Mouse (Mus musculus) spleen, adult 2 months (tissue): Measurements from ENCODE around the gene Nphp1. TPM values are rescaled to one million over a fixed set of nuclear protein-coding genes. Genes with fewer than 3 reads are reported as not detected.

ENCODE experiments used
- DNase-seq, 2 experiments: peaks; one replicate each; pipeline versions ENCODE4 v3.0.0 to v3.0.0-alpha.2; 2012 to 2021; ENCODE audit warnings: low spot score in 2 of 2, low read depth in 1 of 2
- H3K27ac ChIP-seq: fragments of 200-500 bp; 2 replicates; pipeline ENCODE4 v1.5.1; 2012; ENCODE audit warnings: low read length, inconsistent platforms; ENCODE audit not compliant: insufficient read depth
- H3K27me3 ChIP-seq: fragments of 200-500 bp; 2 replicates; pipeline ENCODE4 v1.6.1; 2012; ENCODE audit warnings: mild to moderate bottlenecking, moderate library complexity, low read length, inconsistent platforms; ENCODE audit not compliant: control insufficient read depth, insufficient read depth
- H3K36me3 ChIP-seq: fragments of 200-500 bp; 2 replicates; pipeline ENCODE4 v1.6.1; 2012; ENCODE audit warnings: mild to moderate bottlenecking, low read length, inconsistent platforms; ENCODE audit not compliant: control insufficient read depth, insufficient read depth
- H3K4me1 ChIP-seq: fragments of 200-500 bp; 2 replicates; pipeline ENCODE4 v1.6.1; 2011; ENCODE audit warnings: inconsistent platforms; ENCODE audit not compliant: control insufficient read depth, insufficient read depth, insufficient read length
- H3K4me3 ChIP-seq: fragments of 200-500 bp; 2 replicates; pipeline ENCODE4 v1.5.1; 2011; ENCODE audit warnings: mild to moderate bottlenecking, inconsistent platforms; ENCODE audit not compliant: insufficient read depth, insufficient read length; ENCODE audit errors: extremely low read depth
- CTCF ChIP-seq: fragments of 200-500 bp; IDR thresholded peaks from 2 replicates; pipeline ENCODE4 v1.5.1; 2011; ENCODE audit warnings: mild to moderate bottlenecking, inconsistent platforms; ENCODE audit not compliant: insufficient read depth, insufficient read length, insufficient replicate concordance; ENCODE audit errors: extremely low read depth
- POLR2A ChIP-seq: fragments of 200-500 bp; IDR thresholded peaks from 2 replicates; pipeline ENCODE4 v1.6.1; 2011; ENCODE audit warnings: low read depth, low read length, inconsistent platforms
- WGBS: fragments of 180-500 bp; shearing (Covaris S2); methylation state at CpG from one replicate; pipeline ENCODE4 v1.1.7; 2018; 5-methylcytosine and 5-hydroxymethylcytosine counted together
- polyA plus RNA-seq: library from polyadenylated mRNA; depleted of rRNA; stranded (reverse); fragments of >200 nt; gene quantifications from 2 replicates; pipeline ENCODE4 v1.2.3, GENCODE M21; 2012

Gene Nphp1
- polyA plus RNA-seq, 1 experiment = 1.1 TPM

DNA sequence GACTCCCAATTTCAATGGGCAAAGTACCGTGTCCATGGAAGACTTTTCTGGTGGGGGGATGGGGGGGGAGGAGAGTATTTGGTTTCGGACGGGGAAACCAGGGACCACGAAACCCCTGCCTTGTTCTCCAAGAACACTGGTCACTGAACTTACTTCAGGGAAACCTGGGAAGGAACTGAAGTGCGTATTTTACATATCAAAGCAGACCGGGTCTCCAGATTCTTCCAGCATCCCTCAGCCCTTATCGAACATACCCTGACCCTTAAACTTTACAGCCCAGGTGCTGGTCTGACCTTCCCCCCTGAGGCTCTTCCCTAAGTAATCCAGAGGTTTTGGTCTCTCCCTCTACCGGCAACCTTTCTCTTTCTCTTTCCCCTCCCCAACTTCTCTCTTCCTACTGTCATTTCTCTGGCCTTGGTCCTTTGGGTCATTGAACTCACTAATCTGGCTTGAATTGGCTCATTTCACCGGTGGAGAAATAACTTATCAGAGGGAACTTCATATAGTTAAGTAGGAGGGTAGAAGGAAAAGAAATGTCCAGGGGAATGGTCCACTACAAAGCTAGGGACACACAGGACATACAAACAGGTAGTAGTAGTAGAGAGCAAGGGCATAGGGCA is 1.1 kb upstream of the Nphp1 start:
- 53% methylated on average over 9 of the region's 9 CpGs for WGBS
- Histone ChIP-seq H3K27ac (no peak overlapping the region), H3K4me1 (peaks cover 2% of the 10 kb centered on the region), H3K4me3 (no peak overlapping the region), H3K36me3 (no peaks in the 10 kb centered on the region), H3K27me3 (no peaks in the 10 kb centered on the region)
- DNase-seq = no peak
- TF ChIP-seq POLR2A (no peak), CTCF (no peak)

GRCm38 (mm10) chr2:127789138-127789537 is 441 bp upstream of the Nphp1 start:
- TF ChIP-seq CTCF (no peak), POLR2A (no peak)
- DNase-seq = no peak
- WGBS = 5% methylated on average over 11 of the region's 11 CpGs

GRCm38 (mm10) chr2:127787226-127787625 is 1.5 kb downstream of the Nphp1 start:
- Histone ChIP-seq H3K4me3 (no peak overlapping the region), H3K36me3 (no peaks in the 10 kb centered on the region), H3K4me1 (peaks cover 2% of the 10 kb centered on the region), H3K27me3 (no peaks in the 10 kb centered on the region), H3K27ac (no peak overlapping the region)
- no peak for TF ChIP-seq POLR2A
- no peak for TF ChIP-seq CTCF
- DNase-seq = no peak
- 90% methylated on average over 5 of the region's 5 CpGs for WGBS

More at GRCm38 (mm10) chr2:127789138-127789537, 441 bp upstream of the Nphp1 start:
- Histone ChIP-seq H3K36me3 (no peaks in the 10 kb centered on the region), H3K4me3 (peak overlapping the region; percentile 71), H3K4me1 (peaks cover 2% of the 10 kb centered on the region), H3K27ac (no peak overlapping the region), H3K27me3 (no peaks in the 10 kb centered on the region)

DNA sequence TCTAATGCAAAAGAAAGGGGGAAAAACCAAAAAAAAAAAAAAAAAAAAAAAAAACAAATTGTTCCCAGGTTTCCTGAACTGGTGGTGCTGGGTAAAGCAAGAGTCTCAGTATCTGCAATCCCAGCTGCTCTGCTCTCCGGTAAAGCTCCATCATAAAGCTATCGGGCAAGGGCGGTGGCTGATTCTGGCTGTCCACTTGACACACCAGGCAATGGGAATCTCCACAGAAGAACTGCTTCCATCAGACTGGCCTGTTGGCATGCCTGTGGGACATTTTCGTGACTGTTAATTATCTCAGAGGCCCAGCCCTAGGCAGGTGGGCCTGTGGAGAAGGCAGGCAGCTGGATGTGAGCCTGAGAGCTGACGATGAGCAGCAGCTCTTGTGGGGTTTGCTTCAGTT is 10.2 kb downstream of the Nphp1 start:
- Histone ChIP-seq H3K4me1 (no peaks in the 10 kb centered on the region), H3K4me3 (no peak overlapping the region), H3K27ac (no peak overlapping the region), H3K36me3 (no peaks in the 10 kb centered on the region), H3K27me3 (no peaks in the 10 kb centered on the region)
- TF ChIP-seq CTCF (no peak), POLR2A (no peak)
- DNase-seq = no peak
- 93% methylated on average over 5 of the region's 5 CpGs for WGBS

DNA sequence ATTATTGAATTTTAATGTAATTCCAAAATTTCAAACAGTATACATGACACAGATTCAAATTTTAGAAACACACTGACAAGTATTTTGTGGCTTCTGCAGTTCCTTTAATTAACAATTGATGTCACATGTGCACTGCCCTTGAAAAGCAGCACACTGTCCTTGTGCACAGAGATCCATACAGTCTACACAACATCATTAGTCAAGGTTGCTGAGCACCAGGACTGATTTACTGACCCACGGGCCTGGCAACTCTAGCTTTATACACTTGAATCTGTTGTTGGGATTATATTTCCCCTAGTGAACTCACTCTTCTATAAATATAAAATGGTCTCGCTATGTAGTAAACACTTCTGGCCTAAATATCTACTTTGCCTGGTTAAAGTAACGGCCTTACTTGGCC is 13.7 kb downstream of the Nphp1 start:
- no peaks in the 10 kb centered on the region for H3K36me3 ChIP-seq
- no peak for DNase-seq
- WGBS = 94% methylated on average over 3 of the region's 3 CpGs
- H3K4me1 ChIP-seq = no peaks in the 10 kb centered on the region
- TF ChIP-seq POLR2A (no peak), CTCF (no peak)
- H3K27me3 ChIP-seq = no peaks in the 10 kb centered on the region
- no peak overlapping the region for H3K27ac ChIP-seq
- no peak overlapping the region for H3K4me3 ChIP-seq

- Histone ChIP-seq H3K4me3 (no peak overlapping the region), H3K27me3 (no peaks in the 10 kb centered on the region), H3K27ac (no peak overlapping the region), H3K4me1 (no peaks in the 10 kb centered on the region), H3K36me3 (no peaks in the 10 kb centered on the region)
- 96% methylated on average over 1 of the region's 1 CpGs for WGBS
- no peak for DNase-seq
- TF ChIP-seq POLR2A (no peak), CTCF (no peak)
These were observed 14.1 kb downstream of the Nphp1 start for GRCm38 (mm10) chr2:127774578-127774941.

DNA sequence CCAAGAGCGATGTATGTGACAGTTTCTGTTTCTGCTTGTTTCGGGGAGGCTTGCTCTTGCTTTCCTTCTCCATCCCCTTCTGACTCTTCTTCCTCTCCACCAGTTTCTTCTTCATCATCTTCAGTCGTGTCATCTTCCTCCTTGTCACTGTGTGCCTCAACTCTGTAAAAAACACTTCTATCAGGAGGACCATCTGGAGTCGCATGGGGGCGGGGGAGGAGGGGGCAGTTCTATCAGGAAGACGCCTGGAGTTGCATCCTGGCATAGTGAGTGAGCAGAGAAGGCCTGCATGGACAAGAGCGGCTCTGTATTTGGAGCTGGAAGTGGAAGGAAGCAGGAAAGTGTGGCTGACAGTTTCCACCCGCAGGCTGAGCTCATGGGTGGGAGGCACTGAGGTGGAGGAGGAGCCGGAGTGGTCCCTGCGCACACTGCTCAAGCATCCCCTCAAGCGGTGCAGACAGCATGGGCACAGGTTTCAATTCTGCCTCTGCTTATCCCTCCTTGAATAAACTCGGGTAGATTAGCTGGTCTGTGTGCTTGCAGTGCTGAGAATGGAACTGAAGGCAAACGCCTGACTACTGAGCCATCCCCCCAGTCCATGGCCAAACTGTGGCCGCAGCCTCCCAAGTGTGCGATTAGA is 14.6 kb downstream of the Nphp1 start:
- Histone ChIP-seq H3K27me3 (no peaks in the 10 kb centered on the region), H3K36me3 (no peaks in the 10 kb centered on the region), H3K4me3 (no peak overlapping the region), H3K4me1 (no peaks in the 10 kb centered on the region), H3K27ac (no peak overlapping the region)
- 80% methylated on average over 15 of the region's 15 CpGs for WGBS
- DNase-seq = no peak
- TF ChIP-seq POLR2A (no peak), CTCF (no peak)
